Mouse (Mus musculus): ENCODE data around the gene Galk2. TPM values are rescaled to one million over a fixed set of nuclear protein-coding genes. Genes with fewer than 3 reads are reported as not detected.

Gene Galk2
- total and polyA plus RNA-seq, 2 experiments from 2014 or later: 25.1 to 53.4 TPM

- WGBS: 88% methylated on average over 3 of the region's 3 CpGs
- H3K9ac ChIP-seq (replicated peaks; ENCODE audit: low read depth, low read length): no peak overlapping the region
- H3K4me3 ChIP-seq (ENCODE audit: low read depth, low read length): no peak overlapping the region
- DNase-seq (ENCODE audit: low spot score): no peak
- peaks cover 3% of the 10 kb centered on the region; the same call in 1 of the 2 replicates for H3K4me1 ChIP-seq (ENCODE audit: control insufficient read depth, insufficient read depth)
- ATAC-seq (ENCODE audit: insufficient read depth, low read depth): no peak
- H3K36me3 ChIP-seq (replicated peaks; ENCODE audit: control insufficient read depth, insufficient read depth, low read length): no peaks in the 10 kb centered on the region
- H3K27ac ChIP-seq (ENCODE audit: low read depth): no peak overlapping the region
- H3K27me3 ChIP-seq (ENCODE audit: control insufficient read depth, insufficient read depth, low read length): no peaks in the 10 kb centered on the region
- H3K4me2 ChIP-seq (ENCODE audit: low read depth, low read length): no peak overlapping the region
- no peaks in the 10 kb centered on the region for H3K9me3 ChIP-seq (replicated peaks; ENCODE audit: control insufficient read depth, low read length)
- TF ChIP-seq CTCF (IDR thresholded peaks at IDR 0.05; ENCODE audit: low read depth) (no peak), EP300 (IDR thresholded peaks at IDR 0.05; ENCODE audit: low read depth) (no peak)
Measured at GRCm38 (mm10) chr2:125870159-125870558, 11.2 kb downstream of the Galk2 start.

- no peaks in the 10 kb centered on the region for H3K9me3 ChIP-seq (replicated peaks; ENCODE audit: control insufficient read depth, low read length)
- no peak overlapping the region for H3K9ac ChIP-seq (replicated peaks; ENCODE audit: low read depth, low read length)
- no peak overlapping the region for H3K27ac ChIP-seq (ENCODE audit: low read depth)
- DNase-seq (ENCODE audit: low spot score) (no peak), ATAC-seq (ENCODE audit: insufficient read depth, low read depth) (no peak)
- H3K4me3 ChIP-seq (ENCODE audit: low read depth, low read length): no peak overlapping the region
- WGBS: 66% methylated on average over 4 of the region's 4 CpGs
- H3K4me1 ChIP-seq (ENCODE audit: control insufficient read depth, insufficient read depth): no peaks in the 10 kb centered on the region
- H3K4me2 ChIP-seq (ENCODE audit: low read depth, low read length): no peak overlapping the region
- no peaks in the 10 kb centered on the region for H3K36me3 ChIP-seq (replicated peaks; ENCODE audit: control insufficient read depth, insufficient read depth, low read length)
- TF ChIP-seq EP300 (IDR thresholded peaks at IDR 0.05; ENCODE audit: low read depth) (no peak), CTCF (IDR thresholded peaks at IDR 0.05; ENCODE audit: low read depth) (no peak)
- H3K27me3 ChIP-seq (ENCODE audit: control insufficient read depth, insufficient read depth, low read length): no peaks in the 10 kb centered on the region
Measured at GRCm38 (mm10) chr2:125885891-125886576, 27.1 kb downstream of the Galk2 start.

GRCm38 (mm10) chr2:125893096-125893495 lies 34.2 kb downstream of the Galk2 start:
- Histone ChIP-seq H3K4me3 (ENCODE audit: low read depth, low read length) (no peak overlapping the region), H3K9me3 (replicated peaks; ENCODE audit: control insufficient read depth, low read length) (no peaks in the 10 kb centered on the region), H3K4me2 (ENCODE audit: low read depth, low read length) (no peak overlapping the region), H3K27me3 (ENCODE audit: control insufficient read depth, insufficient read depth, low read length) (no peaks in the 10 kb centered on the region), H3K9ac (replicated peaks; ENCODE audit: low read depth, low read length) (no peak overlapping the region), H3K4me1 (ENCODE audit: control insufficient read depth, insufficient read depth) (no peaks in the 10 kb centered on the region), H3K36me3 (replicated peaks; ENCODE audit: control insufficient read depth, insufficient read depth, low read length) (peaks cover 3% of the 10 kb centered on the region), H3K27ac (ENCODE audit: low read depth) (no peak overlapping the region)
- TF ChIP-seq EP300 (IDR thresholded peaks at IDR 0.05; ENCODE audit: low read depth) (no peak), CTCF (IDR thresholded peaks at IDR 0.05; ENCODE audit: low read depth) (peak; percentile 51)
- no peak for ATAC-seq (ENCODE audit: insufficient read depth, low read depth)
- peak; percentile 31 for DNase-seq (ENCODE audit: low spot score)
- 35% methylated on average over 6 of the region's 6 CpGs for WGBS

DNA sequence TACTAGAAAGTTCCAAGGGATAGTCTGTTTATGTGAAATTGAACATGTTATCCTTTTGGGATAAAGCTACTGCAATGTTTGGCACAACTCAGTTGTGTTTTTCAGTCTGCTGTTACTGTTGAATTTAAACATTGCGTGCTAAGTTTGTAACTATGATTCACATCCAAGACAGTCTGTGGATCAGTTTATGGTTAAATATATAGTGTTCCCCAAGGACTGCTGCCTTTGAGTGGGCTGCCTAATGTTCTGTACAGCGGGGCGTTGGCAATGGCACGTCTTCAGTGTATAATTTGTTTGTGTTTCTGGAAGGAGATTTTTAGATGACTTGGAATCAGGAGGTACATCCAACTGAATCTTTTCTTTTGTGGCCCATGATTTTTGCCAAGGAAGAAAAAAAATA lies 36.2 kb downstream of the Galk2 start:
- TF ChIP-seq CTCF (IDR thresholded peaks at IDR 0.05; ENCODE audit: low read depth) (no peak), EP300 (IDR thresholded peaks at IDR 0.05; ENCODE audit: low read depth) (no peak)
- H3K4me3 ChIP-seq (ENCODE audit: low read depth, low read length): no peak overlapping the region
- H3K27ac ChIP-seq (ENCODE audit: low read depth): no peak overlapping the region
- no peaks in the 10 kb centered on the region for H3K27me3 ChIP-seq (ENCODE audit: control insufficient read depth, insufficient read depth, low read length)
- H3K4me2 ChIP-seq (ENCODE audit: low read depth, low read length): no peak overlapping the region
- 85% methylated on average over 4 of the region's 4 CpGs for WGBS
- ATAC-seq (ENCODE audit: insufficient read depth, low read depth): no peak
- H3K4me1 ChIP-seq (ENCODE audit: control insufficient read depth, insufficient read depth): no peaks in the 10 kb centered on the region
- no peak overlapping the region for H3K9ac ChIP-seq (replicated peaks; ENCODE audit: low read depth, low read length)
- DNase-seq (ENCODE audit: low spot score): no peak
- no peaks in the 10 kb centered on the region for H3K9me3 ChIP-seq (replicated peaks; ENCODE audit: control insufficient read depth, low read length)
- peaks cover 4% of the 10 kb centered on the region for H3K36me3 ChIP-seq (replicated peaks; ENCODE audit: control insufficient read depth, insufficient read depth, low read length)

DNA sequence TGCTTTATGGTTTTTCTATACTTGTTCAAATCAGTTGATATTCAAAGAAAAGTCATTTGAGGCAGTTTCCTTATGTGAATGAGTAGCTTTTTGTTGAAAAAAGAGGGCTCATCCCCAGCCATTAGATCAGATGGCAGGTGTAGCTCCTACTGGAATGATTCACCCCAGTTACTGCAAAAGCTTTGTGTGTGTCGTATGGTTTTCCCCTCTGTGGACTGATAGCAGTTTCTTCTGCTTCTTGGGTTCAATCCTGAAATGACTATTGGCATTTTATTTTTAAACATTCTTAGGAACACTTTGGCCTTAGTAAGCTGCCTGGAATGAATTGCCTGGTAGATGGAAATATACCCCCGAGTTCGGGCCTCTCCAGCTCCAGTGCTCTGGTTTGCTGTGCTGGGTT lies 37.4 kb downstream of the Galk2 start:
- peaks cover 4% of the 10 kb centered on the region for H3K36me3 ChIP-seq (replicated peaks; ENCODE audit: control insufficient read depth, insufficient read depth, low read length)
- H3K27me3 ChIP-seq (ENCODE audit: control insufficient read depth, insufficient read depth, low read length): no peaks in the 10 kb centered on the region
- TF ChIP-seq EP300 (IDR thresholded peaks at IDR 0.05; ENCODE audit: low read depth) (no peak), CTCF (IDR thresholded peaks at IDR 0.05; ENCODE audit: low read depth) (no peak)
- H3K9ac ChIP-seq (replicated peaks; ENCODE audit: low read depth, low read length): no peak overlapping the region
- H3K9me3 ChIP-seq (replicated peaks; ENCODE audit: control insufficient read depth, low read length): no peaks in the 10 kb centered on the region
- no peak overlapping the region for H3K27ac ChIP-seq (ENCODE audit: low read depth)
- H3K4me3 ChIP-seq (ENCODE audit: low read depth, low read length): no peak overlapping the region
- H3K4me1 ChIP-seq (ENCODE audit: control insufficient read depth, insufficient read depth): no peaks in the 10 kb centered on the region
- H3K4me2 ChIP-seq (ENCODE audit: low read depth, low read length): no peak overlapping the region
- ATAC-seq (ENCODE audit: insufficient read depth, low read depth) (no peak), DNase-seq (ENCODE audit: low spot score) (no peak)
- 87% methylated on average over 3 of the region's 3 CpGs for WGBS
